Mouse (Mus musculus) fat pad, adult 2 months (tissue): ENCODE measurements around the gene Cel.
A peak's percentile ranks its signal among the peaks of the same experiment; 100 is the strongest.

Experiments
- DNase-seq: peaks from one replicate; pipeline ENCODE4 v3.0.0-alpha.2; 2011; ENCODE audit warnings: low read depth, low spot score; ENCODE audit errors: extremely low read depth

The Cel gene

GRCm38 (mm10) chr2:28585730-28586129 lies 22.5 kb upstream of the Cel start:
- DNase-seq, result no peak

GRCm38 (mm10) chr2:28585043-28585571 lies 21.9 kb upstream of the Cel start:
- peak; percentile 8 for DNase-seq

- no peak for DNase-seq
These were observed 20.4 kb upstream of the Cel start, which contains the start of gene Gtf3c5 for GRCm38 (mm10) chr2:28583651-28584050. Gene Gtf3c5 (minus strand): TSS chr2:28583751.

- DNase-seq, result peak; percentile 19
These were observed 19.6 kb upstream of the Cel start for GRCm38 (mm10) chr2:28582647-28583353.

- DNase-seq, result no peak
These were observed 14.8 kb upstream of the Cel start for GRCm38 (mm10) chr2:28578003-28578402.

- no peak for DNase-seq
These were observed 13.6 kb upstream of the Cel start for GRCm38 (mm10) chr2:28576815-28577214.

- DNase-seq, result no peak
These were observed 12.1 kb upstream of the Cel start for GRCm38 (mm10) chr2:28575341-28575740.

- DNase-seq, result no peak
These were observed 6.7 kb upstream of the Cel start for GRCm38 (mm10) chr2:28569903-28570302.

GRCm38 (mm10) chr2:28566545-28566944 lies 3.3 kb upstream of the Cel start:
- no peak for DNase-seq

GRCm38 (mm10) chr2:28564380-28564779 lies 1.2 kb upstream of the Cel start:
- DNase-seq, result no peak

- DNase-seq, result no peak
These were observed 627 bp upstream of the Cel start for GRCm38 (mm10) chr2:28563830-28564229.

GRCm38 (mm10) chr2:28557452-28557851 lies 5.8 kb downstream of the Cel start:
- DNase-seq, result no peak

GRCm38 (mm10) chr2:28552301-28552700 lies 10.9 kb downstream of the Cel start:
- DNase-seq, result no peak

- DNase-seq, result no peak
These were observed 14.0 kb downstream of the Cel start for GRCm38 (mm10) chr2:28549157-28549556.

- no peak for DNase-seq
These were observed 15.7 kb downstream of the Cel start for GRCm38 (mm10) chr2:28547237-28548172.

GRCm38 (mm10) chr2:28546560-28546959 lies 16.6 kb downstream of the Cel start:
- DNase-seq, result no peak

- no peak for DNase-seq
These were observed 17.2 kb downstream of the Cel start for GRCm38 (mm10) chr2:28545976-28546375.

GRCm38 (mm10) chr2:28543894-28544293 lies 19.3 kb downstream of the Cel start:
- no peak for DNase-seq

- DNase-seq, result no peak
These were observed 22.5 kb downstream of the Cel start for GRCm38 (mm10) chr2:28540587-28541227.

GRCm38 (mm10) chr2:28539949-28540348 lies 23.3 kb downstream of the Cel start:
- DNase-seq, result no peak

- no peak for DNase-seq
These were observed 24.0 kb downstream of the Cel start for GRCm38 (mm10) chr2:28539206-28539605.
